Mouse (Mus musculus): ENCODE measurements around the gene Metap1d.

DNA sequence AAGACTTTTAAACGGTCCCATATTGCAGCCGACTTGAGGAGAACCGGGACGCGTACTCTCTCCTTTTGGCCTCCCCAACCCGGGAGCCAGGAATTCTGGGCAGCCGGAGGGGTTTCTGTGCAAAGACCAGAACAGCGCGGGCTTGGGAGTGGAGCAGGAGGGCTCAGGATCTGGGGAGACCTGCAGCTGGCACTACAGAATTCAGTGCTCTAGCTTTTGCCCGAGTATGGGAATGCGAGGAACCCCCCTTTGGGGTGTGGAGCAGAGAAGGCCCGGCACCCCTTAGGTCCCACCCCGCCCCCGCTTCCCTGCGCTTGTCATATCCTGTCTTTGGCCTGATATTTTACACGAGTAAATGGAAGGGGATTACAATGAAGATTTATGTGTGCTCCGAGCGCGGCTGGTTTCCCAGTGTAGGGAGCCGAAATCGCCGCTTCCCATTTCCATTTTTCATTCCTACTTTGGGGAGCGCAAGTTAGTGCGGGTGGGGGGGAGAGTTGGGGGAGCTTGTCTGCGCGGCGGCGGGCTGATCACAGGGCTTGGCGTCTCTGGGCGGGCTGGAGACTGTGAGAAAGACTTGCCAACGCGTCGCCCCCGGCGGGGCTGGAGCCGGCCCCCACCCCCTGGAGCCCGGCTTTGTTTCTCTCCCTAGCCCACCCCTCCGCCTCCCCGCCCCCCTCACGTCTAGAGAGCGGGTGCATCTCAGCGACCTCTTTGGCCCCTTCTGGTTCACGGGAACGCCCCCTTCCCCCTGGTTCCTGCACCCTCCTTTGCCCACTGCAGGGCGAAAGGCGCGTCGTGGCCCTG, 87.7 kb downstream of the Metap1d start:
- no peak for TF ChIP-seq CTCF (IDR thresholded peaks at IDR 0.05; ENCODE audit: insufficient read depth, low read depth, low read length)
- no peak for TF ChIP-seq POLR2A (IDR thresholded peaks at IDR 0.05; ENCODE audit: insufficient read depth, low read depth, low read length)

Measured in olfactory bulb, adult 2 months (tissue).